Mouse (Mus musculus): ENCODE results near the gene Elovl7. TPM values are rescaled to one million over a fixed set of nuclear protein-coding genes. Genes with fewer than 3 reads are reported as not detected.
A peak's percentile ranks its signal among the peaks of the same experiment; 100 is the strongest.

Gene Elovl7
- polyA plus RNA-seq, 1 experiment: 1.2 TPM

DNA sequence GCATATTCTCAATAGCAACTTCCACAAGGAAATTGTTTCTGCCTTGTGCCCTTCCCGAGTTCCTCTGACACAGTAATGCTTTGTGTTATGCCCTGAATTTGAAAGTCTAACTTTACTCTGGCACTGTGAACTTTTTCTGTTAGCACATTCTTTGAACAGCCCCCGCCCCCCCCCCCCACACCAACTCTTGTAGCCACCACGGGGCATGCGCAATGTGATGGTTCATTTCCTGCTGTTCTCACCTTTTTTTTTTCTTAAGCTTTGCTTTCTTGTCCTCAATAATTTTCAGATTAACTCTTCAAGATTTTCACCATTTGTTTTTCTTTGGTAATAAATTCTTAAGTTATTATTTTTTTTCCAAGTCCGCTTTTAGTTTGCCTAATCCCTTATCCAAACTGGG is 59.3 kb downstream of the Elovl7 start:
- Histone ChIP-seq H3K36me3 (ENCODE audit: control insufficient read depth, insufficient read depth, low read length) (no peaks in the 10 kb centered on the region), H3K27me3 (ENCODE audit: control insufficient read depth, insufficient read depth, low read length) (no peaks in the 10 kb centered on the region), H3K27ac (ENCODE audit: control insufficient read depth, insufficient read depth, low read length) (no peak overlapping the region), H3K4me1 (replicated peaks; ENCODE audit: control insufficient read depth, insufficient read depth, low read length) (peaks cover 4% of the 10 kb centered on the region), H3K4me3 (ENCODE audit: control insufficient read depth, insufficient read depth, low read length) (no peak overlapping the region)
- TF ChIP-seq POLR2A (IDR thresholded peaks at IDR 0.05; ENCODE audit: control insufficient read depth, extremely low read depth, insufficient read depth, low read length, poor library complexity) (no peak), CTCF (IDR thresholded peaks at IDR 0.05; ENCODE audit: borderline replicate concordance, control insufficient read depth, extremely low read depth, insufficient read depth, low read length, poor library complexity) (no peak)
- 43% methylated on average over 5 of the region's 5 CpGs for WGBS
- peak; percentile 6 for DNase-seq

DNA sequence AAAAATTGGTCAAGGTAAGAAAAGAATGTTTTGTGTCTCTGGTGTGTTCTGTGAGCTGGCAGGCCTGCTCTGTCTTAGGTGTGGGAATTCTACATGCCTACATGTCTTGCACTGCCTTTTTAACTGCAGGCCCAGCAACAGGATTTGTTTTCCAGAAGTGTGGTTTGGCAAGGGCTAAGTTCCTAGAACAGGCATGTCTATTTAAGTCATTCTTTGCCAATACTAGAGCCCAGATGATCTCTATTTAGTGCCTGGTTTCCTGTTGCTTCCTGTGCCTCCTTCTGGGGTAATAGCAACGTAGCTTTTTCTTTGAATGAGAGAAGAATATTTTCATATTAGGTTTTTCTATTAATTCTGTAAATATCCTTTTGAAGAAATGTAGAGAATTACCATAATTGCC is 62.4 kb downstream of the Elovl7 start:
- Histone ChIP-seq H3K4me1 (replicated peaks; ENCODE audit: control insufficient read depth, insufficient read depth, low read length) (peaks cover 4% of the 10 kb centered on the region), H3K27me3 (ENCODE audit: control insufficient read depth, insufficient read depth, low read length) (no peaks in the 10 kb centered on the region), H3K36me3 (ENCODE audit: control insufficient read depth, insufficient read depth, low read length) (no peaks in the 10 kb centered on the region), H3K4me3 (ENCODE audit: control insufficient read depth, insufficient read depth, low read length) (no peak overlapping the region), H3K27ac (ENCODE audit: control insufficient read depth, insufficient read depth, low read length) (no peak overlapping the region)
- WGBS: 17% methylated on average over 1 of the region's 1 CpGs
- no peak for DNase-seq
- TF ChIP-seq POLR2A (IDR thresholded peaks at IDR 0.05; ENCODE audit: control insufficient read depth, extremely low read depth, insufficient read depth, low read length, poor library complexity) (no peak), CTCF (IDR thresholded peaks at IDR 0.05; ENCODE audit: borderline replicate concordance, control insufficient read depth, extremely low read depth, insufficient read depth, low read length, poor library complexity) (no peak)

DNA sequence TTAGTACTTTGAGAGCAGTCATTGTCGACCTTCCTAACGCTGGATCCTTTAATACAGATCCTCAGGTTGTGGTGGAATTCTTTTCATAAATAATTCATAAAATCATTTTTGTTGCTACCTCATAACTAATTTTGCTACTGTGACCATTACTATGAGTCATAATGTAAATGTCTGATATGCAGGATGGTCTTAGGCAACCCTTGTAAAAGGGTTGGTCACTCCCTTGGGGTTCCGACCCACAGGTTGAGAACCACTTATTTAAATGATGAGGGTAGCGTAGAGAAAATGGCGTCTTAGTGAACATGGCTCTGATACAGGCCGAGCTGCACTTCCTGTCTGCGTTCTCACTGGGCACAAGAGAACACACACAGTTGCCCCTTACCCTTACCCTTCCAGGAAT is 63.1 kb downstream of the Elovl7 start:
- H3K4me3 ChIP-seq (ENCODE audit: control insufficient read depth, insufficient read depth, low read length): no peak overlapping the region
- H3K27ac ChIP-seq (ENCODE audit: control insufficient read depth, insufficient read depth, low read length): no peak overlapping the region
- H3K4me1 ChIP-seq (replicated peaks; ENCODE audit: control insufficient read depth, insufficient read depth, low read length): peaks cover 4% of the 10 kb centered on the region
- H3K36me3 ChIP-seq (ENCODE audit: control insufficient read depth, insufficient read depth, low read length): no peaks in the 10 kb centered on the region
- WGBS: 95% methylated on average over 7 of the region's 7 CpGs
- no peak for TF ChIP-seq CTCF (IDR thresholded peaks at IDR 0.05; ENCODE audit: borderline replicate concordance, control insufficient read depth, extremely low read depth, insufficient read depth, low read length, poor library complexity)
- DNase-seq: no peak
- no peaks in the 10 kb centered on the region for H3K27me3 ChIP-seq (ENCODE audit: control insufficient read depth, insufficient read depth, low read length)

DNA sequence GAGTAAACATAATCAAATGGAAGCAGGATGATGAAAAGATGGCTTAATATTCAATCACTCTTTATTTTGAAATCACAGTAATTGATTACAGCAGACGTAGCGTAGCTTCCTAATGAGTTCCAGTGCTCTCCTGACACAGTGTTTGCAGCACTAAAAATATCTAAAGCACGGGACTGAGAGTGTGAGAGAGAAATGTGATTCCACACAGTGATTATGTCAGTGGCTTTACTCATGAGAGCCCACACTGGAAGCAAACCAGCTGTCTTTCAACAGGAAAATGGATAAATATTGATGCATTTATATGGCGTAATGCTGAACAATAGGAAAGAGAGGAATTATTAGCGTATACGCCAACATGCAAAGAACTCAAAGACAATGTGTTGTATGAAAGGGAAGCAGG is 64.4 kb downstream of the Elovl7 start:
- DNase-seq: no peak
- no peaks in the 10 kb centered on the region for H3K4me1 ChIP-seq (replicated peaks; ENCODE audit: control insufficient read depth, insufficient read depth, low read length)
- no peak for TF ChIP-seq CTCF (IDR thresholded peaks at IDR 0.05; ENCODE audit: borderline replicate concordance, control insufficient read depth, extremely low read depth, insufficient read depth, low read length, poor library complexity)
- no peak for TF ChIP-seq POLR2A (IDR thresholded peaks at IDR 0.05; ENCODE audit: control insufficient read depth, extremely low read depth, insufficient read depth, low read length, poor library complexity)
- H3K4me3 ChIP-seq (ENCODE audit: control insufficient read depth, insufficient read depth, low read length): no peak overlapping the region
- H3K27ac ChIP-seq (ENCODE audit: control insufficient read depth, insufficient read depth, low read length): no peak overlapping the region
- WGBS: 94% methylated on average over 6 of the region's 6 CpGs
- H3K36me3 ChIP-seq (ENCODE audit: control insufficient read depth, insufficient read depth, low read length): no peaks in the 10 kb centered on the region
- H3K27me3 ChIP-seq (ENCODE audit: control insufficient read depth, insufficient read depth, low read length): no peaks in the 10 kb centered on the region

DNA sequence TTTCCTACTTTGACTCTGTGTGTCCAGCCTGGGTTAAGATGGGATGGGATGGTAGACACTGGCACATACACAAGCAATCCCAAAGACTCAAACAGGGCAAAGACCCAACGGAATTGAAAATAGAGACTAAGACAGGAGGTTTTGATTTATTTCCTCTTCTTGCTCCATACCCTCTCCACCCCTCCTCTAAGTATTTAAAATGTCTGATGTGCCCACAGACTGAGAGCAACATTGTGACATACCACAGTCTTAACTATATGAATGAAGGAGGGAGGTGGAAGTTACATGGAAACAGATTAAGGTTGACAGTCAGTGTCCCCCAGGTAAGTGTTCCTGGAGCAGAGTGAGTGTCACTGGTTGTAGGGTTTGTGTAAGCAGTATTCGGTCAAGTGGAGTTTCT is 70.1 kb downstream of the Elovl7 start:
- H3K27ac ChIP-seq (ENCODE audit: control insufficient read depth, insufficient read depth, low read length): no peak overlapping the region
- DNase-seq: no peak
- no peaks in the 10 kb centered on the region for H3K36me3 ChIP-seq (ENCODE audit: control insufficient read depth, insufficient read depth, low read length)
- TF ChIP-seq CTCF (IDR thresholded peaks at IDR 0.05; ENCODE audit: borderline replicate concordance, control insufficient read depth, extremely low read depth, insufficient read depth, low read length, poor library complexity) (no peak), POLR2A (IDR thresholded peaks at IDR 0.05; ENCODE audit: control insufficient read depth, extremely low read depth, insufficient read depth, low read length, poor library complexity) (no peak)
- no peak overlapping the region for H3K4me3 ChIP-seq (ENCODE audit: control insufficient read depth, insufficient read depth, low read length)
- no peaks in the 10 kb centered on the region for H3K4me1 ChIP-seq (replicated peaks; ENCODE audit: control insufficient read depth, insufficient read depth, low read length)
- H3K27me3 ChIP-seq (ENCODE audit: control insufficient read depth, insufficient read depth, low read length): no peaks in the 10 kb centered on the region
- WGBS: 94% methylated on average over 2 of the region's 2 CpGs

GRCm38 (mm10) chr13:108287953-108288352 is 73.7 kb downstream of the Elovl7 start:
- H3K4me3 ChIP-seq (ENCODE audit: control insufficient read depth, insufficient read depth, low read length): no peak overlapping the region

GRCm38 (mm10) chr13:108289436-108289835 is 75.2 kb downstream of the Elovl7 start:
- Histone ChIP-seq H3K27ac (ENCODE audit: control insufficient read depth, insufficient read depth, low read length) (no peak overlapping the region), H3K4me1 (replicated peaks; ENCODE audit: control insufficient read depth, insufficient read depth, low read length) (no peaks in the 10 kb centered on the region), H3K36me3 (ENCODE audit: control insufficient read depth, insufficient read depth, low read length) (no peaks in the 10 kb centered on the region), H3K4me3 (ENCODE audit: control insufficient read depth, insufficient read depth, low read length) (no peak overlapping the region), H3K27me3 (ENCODE audit: control insufficient read depth, insufficient read depth, low read length) (no peaks in the 10 kb centered on the region)
- WGBS: 27% methylated on average over 3 of the region's 3 CpGs
- TF ChIP-seq CTCF (IDR thresholded peaks at IDR 0.05; ENCODE audit: borderline replicate concordance, control insufficient read depth, extremely low read depth, insufficient read depth, low read length, poor library complexity) (no peak), POLR2A (IDR thresholded peaks at IDR 0.05; ENCODE audit: control insufficient read depth, extremely low read depth, insufficient read depth, low read length, poor library complexity) (no peak)
- DNase-seq: no peak

More at GRCm38 (mm10) chr13:108287953-108288352, 73.7 kb downstream of the Elovl7 start:
- no peak for DNase-seq
- Histone ChIP-seq H3K27me3 (ENCODE audit: control insufficient read depth, insufficient read depth, low read length) (no peaks in the 10 kb centered on the region), H3K4me1 (replicated peaks; ENCODE audit: control insufficient read depth, insufficient read depth, low read length) (no peaks in the 10 kb centered on the region), H3K36me3 (ENCODE audit: control insufficient read depth, insufficient read depth, low read length) (no peaks in the 10 kb centered on the region), H3K27ac (ENCODE audit: control insufficient read depth, insufficient read depth, low read length) (no peak overlapping the region)
- 57% methylated on average over 3 of the region's 3 CpGs for WGBS
- TF ChIP-seq CTCF (IDR thresholded peaks at IDR 0.05; ENCODE audit: borderline replicate concordance, control insufficient read depth, extremely low read depth, insufficient read depth, low read length, poor library complexity) (no peak), POLR2A (IDR thresholded peaks at IDR 0.05; ENCODE audit: control insufficient read depth, extremely low read depth, insufficient read depth, low read length, poor library complexity) (no peak)
